Mouse (Mus musculus): ENCODE data around the gene Gpr22.

GRCm38 (mm10) chr12:31712233-31712632 lies 1.5 kb downstream of the Gpr22 start:
- TF ChIP-seq CTCF (IDR thresholded peaks at IDR 0.05; ENCODE audit: control insufficient read depth, insufficient read depth, insufficient replicate concordance, low read depth, low read length) (no peak), POLR2A (IDR thresholded peaks at IDR 0.05; ENCODE audit: control insufficient read depth, low read depth, low read length) (no peak)
